Mouse (Mus musculus) CD4-positive, CD25-positive, alpha-beta regulatory T cell, adult 4 months (primary cell): ENCODE results near the gene Rab44. TPM values are rescaled to one million over a fixed set of nuclear protein-coding genes. Genes with fewer than 3 reads are reported as not detected.

Experiments
- ATAC-seq: one replicate; pipeline ENCODE4 v1.8.0; 2017
- polyA plus RNA-seq, 2 experiments: library from polyadenylated mRNA; unstranded; fragments of 100-300 nt; shearing (Covaris generic); gene quantifications; one replicate each; pipeline ENCODE4 v1.2.1; 2017

Rab44 gene
- polyA plus RNA-seq, 2 experiments from 2014 or later, result not detected

GRCm38 (mm10) chr17:29135066-29135465, 21.1 kb downstream of the Rab44 start:
- ATAC-seq, result no peak

- ATAC-seq, result no peak
Measured at GRCm38 (mm10) chr17:29136236-29136635, 22.3 kb downstream of the Rab44 start.

GRCm38 (mm10) chr17:29137906-29138305, 24.0 kb downstream of the Rab44 start:
- ATAC-seq, result no peak

GRCm38 (mm10) chr17:29141577-29141976, 27.6 kb downstream of the Rab44 start:
- no peak for ATAC-seq

GRCm38 (mm10) chr17:29143266-29143665, 29.3 kb downstream of the Rab44 start:
- ATAC-seq, result peak; percentile 45

GRCm38 (mm10) chr17:29145101-29145500, 31.2 kb downstream of the Rab44 start:
- no peak for ATAC-seq

- no peak for ATAC-seq
Measured at GRCm38 (mm10) chr17:29147273-29147672, 33.3 kb downstream of the Rab44 start.

- ATAC-seq, result no peak
Measured at GRCm38 (mm10) chr17:29147773-29148172, 33.8 kb downstream of the Rab44 start.

GRCm38 (mm10) chr17:29149766-29150165, 35.8 kb downstream of the Rab44 start:
- no peak for ATAC-seq

- ATAC-seq, result no peak
Measured at GRCm38 (mm10) chr17:29152547-29152946, 38.6 kb downstream of the Rab44 start.

GRCm38 (mm10) chr17:29154247-29154646, 40.3 kb downstream of the Rab44 start:
- no peak for ATAC-seq

GRCm38 (mm10) chr17:29155355-29156135, 41.6 kb downstream of the Rab44 start:
- peak; percentile 39 for ATAC-seq

GRCm38 (mm10) chr17:29156396-29156795, 42.5 kb downstream of the Rab44 start:
- no peak for ATAC-seq

- no peak for ATAC-seq
Measured at GRCm38 (mm10) chr17:29156866-29157265, 42.9 kb downstream of the Rab44 start.

GRCm38 (mm10) chr17:29158899-29159298, 45.0 kb downstream of the Rab44 start:
- ATAC-seq, result no peak

- no peak for ATAC-seq
Measured at GRCm38 (mm10) chr17:29159320-29159719, 45.4 kb downstream of the Rab44 start.

- no peak for ATAC-seq
Measured at GRCm38 (mm10) chr17:29159743-29160455, 46.0 kb downstream of the Rab44 start.

- ATAC-seq, result no peak
Measured at GRCm38 (mm10) chr17:29162334-29162733, 48.4 kb downstream of the Rab44 start.

- no peak for ATAC-seq
Measured at GRCm38 (mm10) chr17:29164469-29165111, 50.6 kb downstream of the Rab44 start.

- ATAC-seq, result peak; percentile 59
Measured at GRCm38 (mm10) chr17:29165452-29165851, 51.5 kb downstream of the Rab44 start.

- ATAC-seq, result no peak
Measured at GRCm38 (mm10) chr17:29165967-29166578, 52.1 kb downstream of the Rab44 start.

GRCm38 (mm10) chr17:29167371-29167770, 53.4 kb downstream of the Rab44 start:
- no peak for ATAC-seq

GRCm38 (mm10) chr17:29168438-29168837, 54.5 kb downstream of the Rab44 start:
- no peak for ATAC-seq
